Mouse (Mus musculus): ENCODE results near the gene Edil3.

GRCm38 (mm10) chr13:88821440-88822331 is at the start of gene Edil3:
- TF ChIP-seq POLR2A (IDR thresholded peaks at IDR 0.05; ENCODE audit: borderline replicate concordance, insufficient read depth, low read length) (no peak), CTCF (IDR thresholded peaks at IDR 0.05; ENCODE audit: borderline replicate concordance, insufficient read depth, low read depth, low read length) (no peak)

Measured in cerebellum, adult 2 months (tissue).